Mouse (Mus musculus): ENCODE data around the gene Pigk. TPM values are rescaled to one million over a fixed set of nuclear protein-coding genes. Genes with fewer than 3 reads are reported as not detected.

Pigk gene
- polyA plus RNA-seq, 1 experiment from 2014 or later = 47.2 TPM

DNA sequence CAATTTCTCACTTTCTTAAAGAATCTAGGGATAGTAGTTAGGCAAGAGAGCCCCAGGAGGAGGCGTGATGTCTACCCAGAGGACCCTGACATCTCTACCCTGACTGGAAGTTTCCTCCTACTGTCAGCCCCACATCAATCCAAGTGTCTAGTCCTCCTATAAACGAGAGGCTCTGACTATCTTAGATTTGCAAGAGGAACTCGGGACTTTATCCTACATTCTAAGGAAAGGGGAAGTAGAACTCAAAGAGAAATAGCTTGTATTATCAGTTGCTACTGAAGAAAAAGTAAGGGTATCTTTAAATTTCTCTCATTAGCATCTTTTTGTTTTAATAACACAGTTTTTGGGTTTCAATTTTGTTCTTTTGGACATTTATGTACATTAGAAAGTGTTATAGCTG lies 106.5 kb downstream of the Pigk start:
- ATAC-seq (ENCODE audit: low FRiP score) = no peak
- H3K4me2 ChIP-seq = no peak overlapping the region
- 85% methylated on average over 3 of the region's 3 CpGs for WGBS
- no peaks in the 10 kb centered on the region for H3K36me3 ChIP-seq
- H3K27me3 ChIP-seq (replicated peaks) = no peaks in the 10 kb centered on the region; the same call in 1 of the 2 replicates
- peaks cover 4% of the 10 kb centered on the region; the same call in 1 of the 2 replicates for H3K4me1 ChIP-seq
- no peak overlapping the region for H3K27ac ChIP-seq (replicated peaks)
- no peak overlapping the region for H3K4me3 ChIP-seq (replicated peaks)
- no peaks in the 10 kb centered on the region for H3K9me3 ChIP-seq (replicated peaks)
- no peak overlapping the region for H3K9ac ChIP-seq (replicated peaks)

DNA sequence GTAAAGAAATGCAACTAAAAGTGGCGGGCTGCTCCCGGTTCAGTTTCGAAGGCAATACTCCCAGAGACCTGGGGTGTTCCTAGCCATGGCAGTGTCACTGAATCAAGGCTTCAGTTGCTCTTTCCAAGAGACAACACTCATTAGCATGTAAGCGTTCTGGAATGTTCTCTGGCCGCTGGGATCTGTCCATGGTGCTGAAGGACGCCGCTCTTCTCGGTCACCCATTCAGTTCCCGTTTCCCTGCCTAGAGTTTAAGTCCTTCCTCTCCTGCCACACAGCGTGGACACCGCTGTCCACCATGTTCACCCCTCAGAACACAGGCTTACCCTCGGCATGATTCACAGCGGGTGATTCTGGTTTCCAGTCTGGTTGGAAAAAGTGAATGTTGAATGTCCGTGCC lies 107.3 kb downstream of the Pigk start:
- Histone ChIP-seq H3K9ac (replicated peaks) (no peak overlapping the region), H3K27ac (replicated peaks) (no peak overlapping the region), H3K9me3 (replicated peaks) (no peaks in the 10 kb centered on the region), H3K4me2 (no peak overlapping the region), H3K4me1 (peaks cover 4% of the 10 kb centered on the region; the same call in 1 of the 2 replicates), H3K36me3 (no peaks in the 10 kb centered on the region), H3K4me3 (replicated peaks) (no peak overlapping the region), H3K27me3 (replicated peaks) (no peaks in the 10 kb centered on the region; the same call in 1 of the 2 replicates)
- ATAC-seq (ENCODE audit: low FRiP score) = no peak
- WGBS = 70% methylated on average over 14 of the region's 14 CpGs

DNA sequence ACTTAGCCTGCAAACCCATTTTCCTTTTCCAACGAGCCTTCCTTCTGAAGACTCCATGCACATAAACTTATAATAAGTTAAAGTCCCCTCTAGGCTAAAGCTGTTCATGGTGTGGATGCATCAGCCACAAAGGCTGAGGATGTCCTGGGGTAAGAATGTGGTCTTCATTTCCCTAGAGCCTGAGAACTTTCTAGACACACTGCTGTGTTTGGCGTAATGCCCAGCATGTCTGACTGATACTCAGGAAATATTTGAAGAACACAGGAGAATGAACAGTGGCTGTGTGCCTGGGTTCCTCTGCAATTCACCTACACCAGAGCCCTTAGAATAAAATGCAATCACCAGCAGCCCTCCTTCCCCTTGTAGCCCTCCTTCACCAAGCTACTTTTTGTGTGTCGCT lies 117.5 kb downstream of the Pigk start:
- WGBS = 70% methylated on average over 3 of the region's 3 CpGs
- no peak overlapping the region for H3K9ac ChIP-seq (replicated peaks)
- no peaks in the 10 kb centered on the region for H3K27me3 ChIP-seq (replicated peaks)
- no peaks in the 10 kb centered on the region for H3K9me3 ChIP-seq (replicated peaks)
- no peak overlapping the region for H3K4me2 ChIP-seq
- no peak for ATAC-seq (ENCODE audit: low FRiP score)
- H3K4me3 ChIP-seq (replicated peaks) = no peak overlapping the region
- no peaks in the 10 kb centered on the region for H3K36me3 ChIP-seq
- peaks cover 17% of the 10 kb centered on the region for H3K4me1 ChIP-seq
- H3K27ac ChIP-seq (replicated peaks) = no peak overlapping the region; the same call in 1 of the 2 replicates

- Histone ChIP-seq H3K36me3 (no peaks in the 10 kb centered on the region), H3K27me3 (replicated peaks) (no peaks in the 10 kb centered on the region), H3K4me1 (peaks cover 17% of the 10 kb centered on the region), H3K4me3 (replicated peaks) (no peak overlapping the region), H3K27ac (replicated peaks) (no peak overlapping the region; the same call in 1 of the 2 replicates), H3K9ac (replicated peaks) (no peak overlapping the region), H3K9me3 (replicated peaks) (no peaks in the 10 kb centered on the region), H3K4me2 (no peak overlapping the region)
- 53% methylated on average over 9 of the region's 9 CpGs for WGBS
- peak; percentile 50; the same call in 1 of the 2 replicates for ATAC-seq (ENCODE audit: low FRiP score)
Measured at GRCm38 (mm10) chr3:152831974-152832373, 118.1 kb downstream of the Pigk start.

GRCm38 (mm10) chr3:152832436-152832835 lies 118.5 kb downstream of the Pigk start:
- peaks cover 17% of the 10 kb centered on the region for H3K4me1 ChIP-seq
- peak; percentile 52; the same call in 1 of the 2 replicates for ATAC-seq (ENCODE audit: low FRiP score)
- H3K36me3 ChIP-seq = no peaks in the 10 kb centered on the region
- H3K4me3 ChIP-seq (replicated peaks) = no peak overlapping the region
- 69% methylated on average over 4 of the region's 4 CpGs for whole genome bisulfite sequencing
- H3K27ac ChIP-seq (replicated peaks) = no peak overlapping the region
- no peak overlapping the region for H3K4me2 ChIP-seq
- H3K9ac ChIP-seq (replicated peaks) = no peak overlapping the region
- H3K27me3 ChIP-seq (replicated peaks) = no peaks in the 10 kb centered on the region
- H3K9me3 ChIP-seq (replicated peaks) = no peaks in the 10 kb centered on the region

GRCm38 (mm10) chr3:152837407-152837806 lies 123.5 kb downstream of the Pigk start:
- H3K36me3 ChIP-seq = no peaks in the 10 kb centered on the region
- ATAC-seq (ENCODE audit: low FRiP score) = no peak
- no peak overlapping the region for H3K9ac ChIP-seq (replicated peaks)
- no peaks in the 10 kb centered on the region for H3K27me3 ChIP-seq (replicated peaks)
- peaks cover 16% of the 10 kb centered on the region; the same call in 1 of the 2 replicates for H3K4me1 ChIP-seq
- no peaks in the 10 kb centered on the region for H3K9me3 ChIP-seq (replicated peaks)
- no peak overlapping the region for H3K4me2 ChIP-seq
- no peak overlapping the region for H3K27ac ChIP-seq (replicated peaks)
- H3K4me3 ChIP-seq (replicated peaks) = no peak overlapping the region
- 67% methylated on average over 2 of the region's 2 CpGs for WGBS

- H3K4me1 ChIP-seq = peaks cover 11% of the 10 kb centered on the region; the same call in 1 of the 2 replicates
- no peak overlapping the region for H3K27ac ChIP-seq (replicated peaks)
- H3K4me2 ChIP-seq = no peak overlapping the region
- no peaks in the 10 kb centered on the region for H3K9me3 ChIP-seq (replicated peaks)
- H3K9ac ChIP-seq (replicated peaks) = no peak overlapping the region
- no peaks in the 10 kb centered on the region for H3K36me3 ChIP-seq
- no peaks in the 10 kb centered on the region for H3K27me3 ChIP-seq (replicated peaks)
- ATAC-seq (ENCODE audit: low FRiP score) = no peak
- WGBS = 80% methylated on average over 1 of the region's 1 CpGs
- no peak overlapping the region for H3K4me3 ChIP-seq (replicated peaks)
Measured at GRCm38 (mm10) chr3:152837938-152838337, 124.0 kb downstream of the Pigk start.

DNA sequence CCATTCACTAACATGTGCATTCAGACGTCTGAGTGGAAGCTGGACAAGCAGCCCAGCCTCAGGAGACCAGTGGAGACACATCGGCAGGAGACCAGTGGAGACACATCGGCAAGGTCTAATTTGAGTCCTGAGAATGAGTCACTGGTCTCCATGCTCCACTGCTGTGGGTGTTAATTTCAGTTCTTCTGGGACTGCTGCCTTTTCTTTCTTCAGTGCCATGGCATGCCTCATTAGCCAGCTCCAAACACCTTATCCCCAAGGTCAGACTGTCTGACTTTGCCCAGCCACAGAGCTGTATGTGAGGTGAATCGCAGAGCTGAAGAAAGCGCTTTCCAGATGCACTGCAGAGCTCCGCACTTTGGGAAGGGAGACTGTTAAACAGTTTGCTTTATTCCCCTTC lies 127.4 kb downstream of the Pigk start:
- WGBS = 71% methylated on average over 6 of the region's 6 CpGs
- Histone ChIP-seq H3K4me2 (no peak overlapping the region), H3K4me3 (replicated peaks) (no peak overlapping the region), H3K4me1 (peaks cover 15% of the 10 kb centered on the region), H3K27me3 (replicated peaks) (no peaks in the 10 kb centered on the region), H3K9me3 (replicated peaks) (no peaks in the 10 kb centered on the region), H3K27ac (replicated peaks) (no peak overlapping the region), H3K36me3 (no peaks in the 10 kb centered on the region), H3K9ac (replicated peaks) (no peak overlapping the region)
- no peak; the same call in 1 of the 2 replicates for ATAC-seq (ENCODE audit: low FRiP score)

GRCm38 (mm10) chr3:152842648-152843047 lies 128.7 kb downstream of the Pigk start:
- 0 out of 2 replicates have a peak, but pooled peaks cover 2% of the 10 kb centered on the region for H3K27me3 ChIP-seq (replicated peaks)
- no peak overlapping the region for H3K27ac ChIP-seq (replicated peaks)

DNA sequence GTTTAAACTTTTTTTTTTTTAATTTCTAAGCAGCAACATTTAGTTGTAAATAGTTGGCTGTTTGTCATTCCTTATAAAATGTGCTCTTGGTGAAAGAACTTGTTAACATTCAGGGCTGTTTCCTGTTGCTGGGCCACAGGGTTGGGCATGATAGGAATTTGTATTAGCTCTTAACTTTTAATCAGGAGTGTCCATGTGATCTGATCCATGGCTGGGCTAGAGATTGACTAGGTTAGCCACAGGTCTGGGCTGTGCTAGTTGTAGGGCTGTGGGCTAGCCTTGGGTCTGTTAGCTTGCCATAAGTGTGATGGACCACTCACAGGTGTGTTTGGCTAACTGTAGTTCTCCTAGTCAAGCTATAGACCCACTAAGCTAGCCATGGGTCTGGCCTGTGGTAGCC lies 130.0 kb downstream of the Pigk start:
- H3K4me1 ChIP-seq = peaks cover 15% of the 10 kb centered on the region
- H3K4me2 ChIP-seq = no peak overlapping the region
- no peak for ATAC-seq (ENCODE audit: low FRiP score)
- H3K9me3 ChIP-seq (replicated peaks) = no peaks in the 10 kb centered on the region
- H3K27ac ChIP-seq (replicated peaks) = no peak overlapping the region
- no peaks in the 10 kb centered on the region for H3K36me3 ChIP-seq
- no peak overlapping the region for H3K9ac ChIP-seq (replicated peaks)
- H3K27me3 ChIP-seq (replicated peaks) = 0 out of 2 replicates have a peak, but pooled peaks cover 3% of the 10 kb centered on the region
- no peak overlapping the region for H3K4me3 ChIP-seq (replicated peaks)

More at GRCm38 (mm10) chr3:152842648-152843047, 128.7 kb downstream of the Pigk start:
- Histone ChIP-seq H3K36me3 (no peaks in the 10 kb centered on the region), H3K4me2 (no peak overlapping the region), H3K9ac (replicated peaks) (no peak overlapping the region), H3K9me3 (replicated peaks) (no peaks in the 10 kb centered on the region), H3K4me3 (replicated peaks) (no peak overlapping the region), H3K4me1 (peaks cover 15% of the 10 kb centered on the region)
- WGBS = 54% methylated on average over 3 of the region's 3 CpGs
- no peak for ATAC-seq (ENCODE audit: low FRiP score)

- WGBS = 44% methylated on average over 12 of the region's 12 CpGs
- H3K4me2 ChIP-seq = no peak overlapping the region
- H3K36me3 ChIP-seq = no peaks in the 10 kb centered on the region
- H3K9ac ChIP-seq (replicated peaks) = no peak overlapping the region
- H3K27me3 ChIP-seq (replicated peaks) = 0 out of 2 replicates have a peak, but pooled peaks cover 3% of the 10 kb centered on the region
- H3K4me3 ChIP-seq (replicated peaks) = no peak overlapping the region
- H3K27ac ChIP-seq (replicated peaks) = no peak overlapping the region
- H3K9me3 ChIP-seq (replicated peaks) = no peaks in the 10 kb centered on the region
- no peak for ATAC-seq (ENCODE audit: low FRiP score)
- peaks cover 19% of the 10 kb centered on the region for H3K4me1 ChIP-seq
Measured at GRCm38 (mm10) chr3:152855006-152855614, 141.2 kb downstream of the Pigk start.

DNA sequence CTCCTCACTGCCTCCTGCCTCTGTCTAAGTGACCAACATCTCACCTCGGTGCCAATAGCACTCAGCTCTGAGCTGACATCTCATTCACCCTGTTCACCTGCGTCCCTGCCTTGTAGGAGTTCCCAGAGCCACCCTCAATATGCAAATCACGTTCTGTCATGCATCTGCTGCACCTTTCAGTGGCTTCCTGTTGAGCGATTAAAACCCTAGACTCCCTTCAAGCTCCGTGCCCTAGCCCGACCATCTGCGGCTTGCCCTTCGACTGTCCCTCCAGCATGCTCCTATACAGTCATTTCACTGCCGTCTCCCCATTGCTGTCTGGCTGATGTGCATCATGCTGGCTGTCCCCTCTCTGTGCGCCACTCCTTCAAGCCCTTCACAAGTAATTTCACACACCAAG lies 142.2 kb downstream of the Pigk start:
- H3K27ac ChIP-seq (replicated peaks) = no peak overlapping the region
- no peak overlapping the region for H3K4me2 ChIP-seq
- H3K4me3 ChIP-seq (replicated peaks) = no peak overlapping the region
- H3K36me3 ChIP-seq = no peaks in the 10 kb centered on the region
- peaks cover 19% of the 10 kb centered on the region for H3K4me1 ChIP-seq
- 0 out of 2 replicates have a peak, but pooled peaks cover 3% of the 10 kb centered on the region for H3K27me3 ChIP-seq (replicated peaks)
- ATAC-seq (ENCODE audit: low FRiP score) = no peak
- WGBS = 37% methylated on average over 10 of the region's 10 CpGs
- H3K9ac ChIP-seq (replicated peaks) = no peak overlapping the region
- H3K9me3 ChIP-seq (replicated peaks) = no peaks in the 10 kb centered on the region

Measured in neural tube, embryonic 15.5 days (tissue).